Comparison of ENCODE assay signal across 8 mouse cellular contexts in the genomic region with DNA sequence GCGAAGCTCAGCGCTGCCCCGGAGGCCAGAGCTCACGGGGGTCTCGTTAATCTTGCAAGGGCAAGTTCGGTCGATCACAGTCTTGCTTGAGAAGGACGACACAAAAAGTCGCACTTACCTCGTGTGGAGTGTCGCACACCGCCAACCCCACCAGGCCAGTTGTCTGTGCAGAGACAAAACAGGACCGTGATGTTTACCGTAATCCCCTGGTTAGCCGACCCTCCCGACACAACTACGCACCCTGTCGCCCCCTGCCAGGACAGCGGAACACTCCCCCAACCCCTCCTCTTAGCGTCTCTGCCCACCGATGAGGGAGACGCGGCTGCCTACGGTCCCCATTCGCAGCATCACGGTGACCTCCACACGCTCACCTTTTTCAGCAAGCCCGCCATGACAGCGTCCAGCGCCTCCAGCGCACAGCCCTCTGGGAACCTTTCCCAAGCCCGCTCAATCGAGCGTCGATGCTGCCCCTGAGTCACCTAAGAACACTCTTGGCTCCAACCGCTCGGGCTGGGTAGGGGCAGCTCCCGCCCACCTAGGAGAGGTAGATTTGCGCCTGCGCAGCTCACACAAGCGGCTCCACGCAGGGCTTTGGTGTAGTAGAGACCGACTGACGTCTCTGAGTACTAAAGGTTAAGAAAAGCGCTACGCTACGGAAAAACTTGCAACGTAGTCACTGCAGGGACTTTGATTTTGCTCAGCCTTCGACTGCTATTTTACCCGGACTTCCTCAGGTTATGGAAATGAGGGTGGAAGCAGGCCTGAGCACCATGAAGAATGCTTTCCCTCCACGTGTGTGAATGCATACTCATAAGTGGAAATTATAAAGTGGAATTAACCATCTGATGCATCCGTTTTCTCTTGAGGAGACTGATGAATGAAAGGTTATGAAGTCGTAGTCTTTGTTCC. TPM values are rescaled to one million over a fixed set of nuclear protein-coding genes. Genes with fewer than 3 reads are reported as not detected.
DNase-seq lines count a peak whose midpoint lies in the region; ATAC-seq and TF ChIP-seq lines count a peak whose summit lies in the region.

Ndufa5 (minus strand) TSS at position 859 of the 909 bp plus-strand sequence.

- H3K27ac ChIP-seq in bone marrow, adult 2 months (ENCODE audit: control insufficient read depth, insufficient read depth, low read depth, low read length, poor library complexity), result peak within 1 kb of the TSS; percentile 13; the same call in 1 of the 2 replicates
- H3K27ac ChIP-seq in embryonic facial prominence, embryonic 15.5 days (replicated peaks), result 0 out of 2 replicates have a peak within 1 kb of the TSS, but pooled peaks have one; percentile 31
- H3K27ac ChIP-seq in limb, embryonic 14.5 days (replicated peaks; ENCODE audit: low read depth, low read length), result 0 out of 2 replicates have a peak within 1 kb of the TSS, but pooled peaks have one; percentile 61
- peak within 1 kb of the TSS; percentile 33; the same call in 1 of the 2 replicates for H3K27ac ChIP-seq in midbrain, postnatal 0 days (ENCODE audit: low read depth, low read length)

- H3K36me3 ChIP-seq in embryonic facial prominence, embryonic 15.5 days, result peaks cover 2% of the 10 kb centered on the region
- peaks cover 7% of the 10 kb centered on the region for H3K36me3 ChIP-seq in limb, embryonic 14.5 days (ENCODE audit: control insufficient read depth, insufficient read depth, low read length)
- 0 out of 2 replicates have a peak, but pooled peaks cover 5% of the 10 kb centered on the region for H3K36me3 ChIP-seq in midbrain, postnatal 0 days (ENCODE audit: insufficient read depth, low read length)

- peak; percentile 60; the same call in 1 of the 2 replicates for TF ChIP-seq POLR2A in bone marrow, adult 2 months (IDR thresholded peaks at IDR 0.05; ENCODE audit: borderline replicate concordance, control insufficient read depth, low read depth, low read length)
- peak; percentile 73; the same call in 1 of the 2 replicates for TF ChIP-seq POLR2A in limb, embryonic 14.5 days (IDR thresholded peaks at IDR 0.05; ENCODE audit: borderline replicate concordance, extremely low read depth, insufficient read depth, insufficient read length)

- peak; percentile 98 for DNase-seq in 416B (ENCODE audit: low read depth)
- peak; percentile 89 for DNase-seq in heart, adult 8-10 months (ENCODE audit: low spot score)
- DNase-seq in kidney, adult 9 months, result peak; percentile 97
- peak; percentile 99 for DNase-seq in limb, embryonic 14.5 days (ENCODE audit: low spot score)
- peak; percentile 99 for DNase-seq in midbrain, postnatal 0 days (ENCODE audit: low spot score)
- peak; percentile 69 to 80 for DNase-seq in spleen, postnatal 14 days (ENCODE audit: low spot score in 2 of 2)

- H3K27me3 ChIP-seq in embryonic facial prominence, embryonic 15.5 days, result no peaks in the 10 kb centered on the region
- no peaks in the 10 kb centered on the region for H3K27me3 ChIP-seq in limb, embryonic 14.5 days (ENCODE audit: control insufficient read depth, insufficient read depth, low read length)
- no peaks in the 10 kb centered on the region for H3K27me3 ChIP-seq in midbrain, postnatal 0 days (ENCODE audit: insufficient read depth, low read length)

- H3K4me3 ChIP-seq in bone marrow, adult 2 months (replicated peaks; ENCODE audit: control insufficient read depth, low read depth, low read length), result peak within 1 kb of the TSS; percentile 97
- peak within 1 kb of the TSS; percentile 79 for H3K4me3 ChIP-seq in embryonic facial prominence, embryonic 15.5 days (replicated peaks)
- H3K4me3 ChIP-seq in limb, embryonic 14.5 days (replicated peaks; ENCODE audit: low read length), result peak within 1 kb of the TSS; percentile 81
- H3K4me3 ChIP-seq in midbrain, postnatal 0 days (ENCODE audit: low read depth, low read length), result peak within 1 kb of the TSS; percentile 78

- no peak for TF ChIP-seq CTCF in bone marrow, adult 2 months (IDR thresholded peaks at IDR 0.05; ENCODE audit: control insufficient read depth, insufficient read depth, low read length)
- TF ChIP-seq CTCF in midbrain, postnatal 0 days (IDR thresholded peaks at IDR 0.05), result peak; percentile 26; the same call in 1 of the 2 replicates

- no peaks in the 10 kb centered on the region for H3K9me3 ChIP-seq in embryonic facial prominence, embryonic 15.5 days (replicated peaks)
- H3K9me3 ChIP-seq in limb, embryonic 14.5 days (ENCODE audit: control insufficient read depth, low read length), result no peaks in the 10 kb centered on the region
- no peaks in the 10 kb centered on the region for H3K9me3 ChIP-seq in midbrain, postnatal 0 days (ENCODE audit: low read length)

- H3K4me1 ChIP-seq in bone marrow, adult 2 months (ENCODE audit: control insufficient read depth, insufficient read depth, low read length), result peaks cover 1% of the 10 kb centered on the region; the same call in 1 of the 2 replicates
- H3K4me1 ChIP-seq in embryonic facial prominence, embryonic 15.5 days, result peaks cover 26% of the 10 kb centered on the region
- peaks cover 7% of the 10 kb centered on the region for H3K4me1 ChIP-seq in limb, embryonic 14.5 days (ENCODE audit: control insufficient read depth, insufficient read depth, low read length)
- H3K4me1 ChIP-seq in midbrain, postnatal 0 days (ENCODE audit: insufficient read depth, low read length), result peaks cover 17% of the 10 kb centered on the region; the same call in 1 of the 2 replicates

- H3K4me2 ChIP-seq in embryonic facial prominence, embryonic 15.5 days (replicated peaks), result peak within 1 kb of the TSS; percentile 67
- H3K4me2 ChIP-seq in limb, embryonic 14.5 days (replicated peaks; ENCODE audit: low read depth, low read length, severe bottlenecking), result peak within 1 kb of the TSS; percentile 67
- H3K4me2 ChIP-seq in midbrain, postnatal 0 days (ENCODE audit: low read depth, low read length, poor library complexity, severe bottlenecking), result peak within 1 kb of the TSS; percentile 72

- peak within 1 kb of the TSS; percentile 65 for H3K9ac ChIP-seq in embryonic facial prominence, embryonic 15.5 days
- peak within 1 kb of the TSS; percentile 73 for H3K9ac ChIP-seq in limb, embryonic 14.5 days (ENCODE audit: low read depth, low read length, severe bottlenecking)
- peak within 1 kb of the TSS; percentile 74 for H3K9ac ChIP-seq in midbrain, postnatal 0 days (replicated peaks; ENCODE audit: low read length, poor library complexity, severe bottlenecking)

- ATAC-seq in embryonic facial prominence, embryonic 15.5 days (ENCODE audit: insufficient number of reproducible peaks, low FRiP score, low TSS enrichment, low read depth), result peak; percentile 98
- peak; percentile 98 for ATAC-seq in limb, embryonic 14.5 days (ENCODE audit: low FRiP score, low read depth)
- peak; percentile 98 for ATAC-seq in midbrain, postnatal 0 days (ENCODE audit: low FRiP score)

- WGBS in bone marrow, adult 2 months, result under 1% methylated on average over 53 of the region's 53 CpGs
- under 1% methylated on average over 53 of the region's 53 CpGs for WGBS in embryonic facial prominence, embryonic 15.5 days
- under 1% methylated on average over 52 of the region's 53 CpGs for WGBS in limb, embryonic 14.5 days
- under 1% methylated on average over 53 of the region's 53 CpGs for WGBS in midbrain, postnatal 0 days

RNA-seq across cellular contexts. Expression of gene Ndufa5, which starts in this region (rescaled TPM):
- polyA plus RNA-seq in bone marrow, adult 2 months (2011; ENCODE audit: insufficient read depth, insufficient read length, low replicate concordance, missing spikeins), result 118 and 221 TPM in 2 replicates
- polyA plus RNA-seq in embryonic facial prominence, embryonic 15.5 days (2015; fragmentation: Nextera tagmentation; extraction: Ambion mirVana), result 298 and 308 TPM in 2 replicates
- total RNA-seq in heart, adult 8-10 months (2022), result 1,000 to 10,000 TPM; 1,425 to 1,947 (median 1,659) TPM
- polyA plus RNA-seq in limb, embryonic 14.5 days (2012; rRNA removed), result 14.8 and 38.9 TPM in 2 replicates
- polyA plus RNA-seq in limb, embryonic 14.5 days (2014; fragmentation: Nextera tagmentation; extraction: Ambion mirVana), result 304 and 326 TPM in 2 replicates
- total RNA-seq in midbrain, postnatal 0 days (2014; rRNA removed), result 34.2 and 53.8 TPM in 2 replicates
- 533 and 553 TPM in 2 replicates for polyA plus RNA-seq in midbrain, postnatal 0 days (2015; fragmentation: Nextera tagmentation; extraction: Ambion mirVana)

Comparison
In these comparisons a context has a peak if more than half of its experiments do, and no peak if none do; other contexts are left out.
1. Peak in every context shown above with its lines: DNase-seq, ATAC-seq, H3K4me3 ChIP-seq and H3K27ac ChIP-seq.
2. RNA of gene Ndufa5 (total RNA-seq): 1,425 to 1,947 TPM in heart, adult 8-10 months; 34.2 to 53.8 TPM in midbrain, postnatal 0 days; every median in the first group is over 10 times any median in the second.